Mouse (Mus musculus): ENCODE results near the gene Ankfy1.
A peak's percentile ranks its signal among the peaks of the same experiment; 100 is the strongest.
"Not testable (repeated sequence)": the region's sequence is repeated elsewhere in the genome, so short reads cannot be mapped to it uniquely, and the experiment has no call there.

Gene Ankfy1

DNA sequence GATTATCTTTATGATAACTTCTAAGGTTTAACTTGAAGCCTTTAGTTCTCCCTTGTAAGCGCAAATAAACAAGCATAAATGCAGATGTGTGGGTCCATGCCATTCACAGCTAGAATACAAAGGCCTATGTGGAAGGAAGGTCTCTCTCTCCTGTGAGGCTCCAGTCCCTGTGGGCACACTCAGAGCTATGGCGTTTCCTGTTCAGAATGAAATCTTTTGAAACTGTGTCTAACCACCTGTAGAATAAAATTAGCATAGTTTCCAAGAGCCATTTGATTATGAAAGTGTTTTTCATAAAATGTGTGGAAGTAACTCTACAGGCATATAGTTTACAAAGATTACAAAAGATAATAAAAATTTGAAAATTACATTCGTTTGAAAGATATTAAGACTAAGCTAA is 28.4 kb downstream of the Ankfy1 start:
- DNase-seq (ENCODE audit: extremely low spot score, low read depth, low spot score): no peak

GRCm38 (mm10) chr11:72723165-72723564 is 33.4 kb downstream of the Ankfy1 start:
- no peak for DNase-seq (ENCODE audit: extremely low spot score, low read depth, low spot score)

- DNase-seq (ENCODE audit: extremely low spot score, low read depth, low spot score): peak; percentile 2
Observed at GRCm38 (mm10) chr11:72723871-72724270, 34.1 kb downstream of the Ankfy1 start.

DNA sequence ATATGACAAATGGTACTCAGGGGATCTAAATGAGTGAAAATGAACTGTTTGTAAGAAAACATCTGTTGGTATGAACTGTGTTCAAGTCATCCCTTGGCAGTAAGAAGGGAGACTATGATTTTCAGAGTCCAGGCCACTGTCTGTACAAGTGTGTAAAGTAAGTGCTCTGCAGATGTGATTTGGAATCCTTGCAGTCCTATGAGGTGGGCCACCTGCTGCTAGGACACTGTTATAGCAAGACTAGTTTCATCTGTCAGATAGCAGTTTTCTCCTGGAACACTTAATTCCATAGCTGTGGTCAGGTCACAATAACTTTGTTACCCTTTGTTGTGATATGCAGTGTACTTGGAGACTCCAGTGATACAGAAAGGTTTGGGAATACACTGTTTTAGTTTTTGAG is 36.2 kb downstream of the Ankfy1 start:
- DNase-seq (ENCODE audit: extremely low spot score, low read depth, low spot score): no peak

DNA sequence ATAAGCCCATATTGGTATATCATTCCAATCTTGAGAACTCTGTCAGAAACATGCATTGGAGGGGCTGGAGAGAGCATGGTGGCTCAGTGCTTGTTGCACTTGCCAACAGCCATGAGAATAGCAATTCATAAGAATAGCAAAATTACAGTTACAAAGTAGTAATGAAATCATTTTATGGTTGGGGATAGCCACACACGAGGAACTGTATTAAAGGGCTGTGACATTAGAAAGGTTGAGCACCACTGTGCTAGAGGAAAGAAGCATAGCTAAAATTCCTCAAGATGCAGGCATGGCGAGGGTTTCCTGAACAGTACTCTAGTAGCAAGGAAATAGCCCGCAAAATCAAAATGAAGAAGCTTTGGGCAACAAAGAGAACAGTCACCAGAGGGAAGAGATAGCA is 43.9 kb downstream of the Ankfy1 start:
- no peak for DNase-seq (ENCODE audit: extremely low spot score, low read depth, low spot score)

DNA sequence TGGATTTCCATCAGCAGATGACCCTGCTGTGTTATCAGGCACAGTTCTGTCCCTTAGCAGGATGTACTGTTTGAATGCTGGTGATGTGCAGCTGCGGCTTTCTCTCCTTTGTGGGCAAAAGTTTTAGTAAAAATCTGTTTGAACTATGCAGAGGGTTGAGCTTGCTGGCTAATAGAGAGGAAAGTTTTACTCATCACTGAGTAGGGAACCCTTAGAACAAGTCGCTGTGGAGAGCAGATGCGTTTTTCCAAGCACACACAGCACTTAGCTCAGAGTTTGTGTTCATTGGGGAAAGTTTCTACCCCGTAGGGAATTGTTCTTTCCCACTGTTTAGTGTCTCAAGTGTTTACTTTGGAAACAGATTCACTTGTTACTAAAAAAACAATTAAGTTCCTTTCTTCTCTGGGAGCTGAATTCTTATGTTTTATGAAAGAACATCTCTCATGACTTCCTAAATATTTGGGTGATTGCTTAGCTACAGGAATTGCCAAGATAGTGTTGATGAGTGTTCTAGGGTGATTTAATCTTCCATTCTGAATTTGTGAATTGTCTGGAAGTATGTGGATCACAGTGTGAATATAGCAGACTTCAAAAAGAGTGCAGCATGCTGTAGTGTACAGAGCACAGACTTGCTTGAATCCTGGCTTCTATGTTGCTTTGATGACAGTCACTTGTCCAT is 45.2 kb downstream of the Ankfy1 start:
- no peak for DNase-seq (ENCODE audit: extremely low spot score, low read depth, low spot score)

GRCm38 (mm10) chr11:72735519-72735860 is 45.7 kb downstream of the Ankfy1 start:
- DNase-seq (ENCODE audit: extremely low spot score, low read depth, low spot score): no peak

GRCm38 (mm10) chr11:72736320-72736719 is 46.5 kb downstream of the Ankfy1 start:
- no peak for DNase-seq (ENCODE audit: extremely low spot score, low read depth, low spot score)

- not testable (repeated sequence) for DNase-seq (ENCODE audit: extremely low spot score, low read depth, low spot score)
Observed at GRCm38 (mm10) chr11:72737517-72737916, 47.7 kb downstream of the Ankfy1 start.

DNA sequence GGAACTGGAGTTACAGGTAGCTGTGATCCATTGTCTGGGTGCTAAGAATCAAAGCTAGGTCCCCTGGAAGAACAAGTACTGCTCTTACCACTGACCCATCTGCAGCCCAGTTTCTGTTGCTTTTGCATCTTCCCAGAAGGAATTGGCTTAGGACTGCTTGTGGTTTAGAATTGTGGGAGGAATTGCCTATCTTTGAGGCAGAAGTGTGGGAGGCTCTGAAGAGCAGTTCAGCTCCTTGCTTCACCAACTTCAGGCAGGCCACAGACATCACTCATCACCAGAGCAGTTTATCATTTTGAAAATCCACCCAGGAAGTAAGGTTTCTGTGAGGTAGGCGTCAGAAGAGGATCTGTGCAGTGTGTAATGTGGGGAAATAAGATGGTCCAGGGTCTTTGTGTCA is 49.2 kb downstream of the Ankfy1 start:
- DNase-seq (ENCODE audit: extremely low spot score, low read depth, low spot score): no peak

DNA sequence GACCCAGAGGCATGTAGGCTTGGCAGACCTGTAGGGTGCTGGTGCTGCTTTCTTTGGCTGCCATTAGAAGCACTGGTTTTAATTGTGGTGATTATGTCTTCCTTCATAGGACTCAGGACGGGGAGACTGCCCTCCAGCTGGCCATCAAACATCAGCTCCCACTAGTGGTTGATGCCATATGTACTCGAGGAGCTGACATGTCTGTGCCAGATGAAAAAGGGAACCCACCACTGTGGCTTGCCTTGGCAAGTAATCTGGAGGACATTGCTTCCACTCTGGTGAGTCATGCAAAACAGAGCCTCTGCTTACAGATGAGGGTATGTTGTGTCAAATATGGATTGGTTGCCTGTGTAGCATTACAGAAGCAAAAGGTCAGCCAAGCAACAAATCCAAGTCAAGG is 62.1 kb downstream of the Ankfy1 start:
- DNase-seq (ENCODE audit: extremely low spot score, low read depth, low spot score): no peak

GRCm38 (mm10) chr11:72758316-72758715 is 68.5 kb downstream of the Ankfy1 start:
- DNase-seq (ENCODE audit: extremely low spot score, low read depth, low spot score): no peak

GRCm38 (mm10) chr11:72759581-72759980 is 69.8 kb downstream of the Ankfy1 start:
- DNase-seq (ENCODE audit: extremely low spot score, low read depth, low spot score): no peak

DNA sequence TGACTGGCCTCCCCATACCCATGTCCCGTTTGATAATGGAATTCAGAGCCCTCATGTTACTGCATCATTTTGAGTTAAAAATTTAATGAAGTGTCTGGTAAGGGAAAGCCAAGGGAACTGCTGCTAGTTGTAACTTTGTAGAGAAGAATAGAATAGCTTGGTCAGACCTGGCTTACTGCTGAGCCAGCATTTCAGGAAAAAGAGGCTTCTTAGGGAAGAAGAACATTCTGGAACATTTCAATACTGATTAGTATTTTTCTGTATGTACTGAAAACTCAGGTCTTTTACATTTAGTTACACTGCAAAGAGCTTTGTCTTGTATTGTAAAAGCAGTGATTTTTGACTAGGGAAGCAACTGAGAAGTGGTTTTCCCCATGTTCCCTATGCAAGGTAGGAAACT is 71.0 kb downstream of the Ankfy1 start:
- no peak for DNase-seq (ENCODE audit: extremely low spot score, low read depth, low spot score)

DNA sequence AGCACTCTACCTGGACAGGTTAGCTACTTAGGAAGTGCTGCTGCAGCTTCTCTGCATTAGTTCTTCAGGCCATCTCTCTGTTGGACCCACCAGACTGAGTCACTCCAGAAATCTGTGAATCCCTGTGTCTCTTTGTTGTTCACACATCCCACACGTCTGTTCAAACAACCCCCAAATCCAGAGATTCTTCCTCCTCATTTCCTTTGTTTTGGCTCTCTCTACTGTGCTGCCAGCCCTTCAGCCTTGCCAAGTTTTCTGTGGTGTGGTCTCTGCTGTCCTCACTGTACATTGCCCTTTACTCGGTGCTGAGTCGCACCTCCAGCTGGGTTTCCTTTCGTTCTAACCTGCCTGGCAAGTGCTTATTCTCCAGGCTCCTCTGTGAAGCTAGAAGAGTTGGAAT is 74.5 kb downstream of the Ankfy1 start:
- DNase-seq (ENCODE audit: extremely low spot score, low read depth, low spot score): no peak

- DNase-seq (ENCODE audit: extremely low spot score, low read depth, low spot score): no peak
Observed at GRCm38 (mm10) chr11:72767716-72768115, 77.9 kb downstream of the Ankfy1 start.

- no peak for DNase-seq (ENCODE audit: extremely low spot score, low read depth, low spot score)
Observed at GRCm38 (mm10) chr11:72769061-72769460, 79.3 kb downstream of the Ankfy1 start.

DNA sequence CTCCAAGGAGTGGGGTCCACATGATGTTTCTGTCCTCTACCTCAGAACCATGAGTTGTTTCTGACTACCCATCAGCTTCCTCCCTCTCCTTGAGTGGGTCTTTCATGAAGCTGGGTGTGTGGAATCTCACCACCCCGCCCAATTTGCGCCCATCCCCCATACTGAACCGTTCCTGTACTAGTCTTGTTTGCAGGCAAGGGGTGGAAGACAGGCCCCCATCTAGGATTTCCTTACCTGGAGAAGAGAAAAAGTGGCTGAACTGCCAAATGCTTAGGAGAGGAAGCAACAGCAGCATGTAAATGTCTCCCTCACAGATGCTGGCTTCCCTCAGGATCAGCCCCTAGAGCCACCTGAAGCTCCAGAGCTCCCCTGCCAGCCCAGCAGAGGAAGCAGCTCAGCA is 80.5 kb downstream of the Ankfy1 start:
- no peak for DNase-seq (ENCODE audit: extremely low spot score, low read depth, low spot score)

DNA sequence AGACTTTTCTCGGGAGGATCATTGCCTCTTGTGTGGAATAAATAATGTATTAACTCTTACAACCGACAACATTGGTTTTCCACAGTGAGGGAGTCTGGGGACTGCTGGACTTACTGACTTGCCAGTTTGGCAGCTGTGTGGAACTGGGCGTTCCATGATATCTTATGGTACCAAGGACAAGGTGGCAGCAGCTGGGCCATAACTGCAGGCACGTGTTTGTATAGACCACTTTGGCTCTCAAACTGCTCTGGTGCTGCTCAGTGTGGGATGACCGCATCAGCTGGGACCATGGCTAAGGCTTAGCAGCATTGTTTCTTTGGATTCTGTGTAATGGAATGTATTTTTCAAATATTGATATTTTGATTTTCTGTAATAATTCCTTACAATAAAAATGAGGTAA is 81.0 kb downstream of the Ankfy1 start:
- DNase-seq (ENCODE audit: extremely low spot score, low read depth, low spot score): no peak

GRCm38 (mm10) chr11:72771461-72771860 is 81.7 kb downstream of the Ankfy1 start:
- no peak for DNase-seq (ENCODE audit: extremely low spot score, low read depth, low spot score)

GRCm38 (mm10) chr11:72772611-72773010 is 82.8 kb downstream of the Ankfy1 start:
- DNase-seq (ENCODE audit: extremely low spot score, low read depth, low spot score): not testable (repeated sequence)

DNA sequence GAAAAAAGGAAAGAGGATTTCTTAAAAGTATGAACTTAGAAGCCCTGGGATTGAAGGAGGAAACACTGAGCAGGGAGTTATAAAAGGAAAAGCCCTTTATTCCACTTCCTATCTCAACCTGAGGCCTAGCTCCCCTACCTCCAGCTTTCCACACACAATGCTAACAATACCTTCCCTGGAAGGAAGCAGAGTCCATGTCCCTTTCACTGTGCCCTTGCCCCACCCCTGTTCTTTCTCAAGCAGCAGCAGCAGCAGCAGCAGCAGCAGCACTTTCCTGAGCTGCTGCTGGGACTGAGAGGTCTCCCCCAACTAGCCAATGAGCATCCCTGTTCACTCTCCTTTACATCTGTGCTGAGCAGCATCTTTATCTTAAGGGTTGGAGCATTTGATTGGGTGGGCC is 89.2 kb downstream of the Ankfy1 start:
- DNase-seq (ENCODE audit: extremely low spot score, low read depth, low spot score): no peak

DNA sequence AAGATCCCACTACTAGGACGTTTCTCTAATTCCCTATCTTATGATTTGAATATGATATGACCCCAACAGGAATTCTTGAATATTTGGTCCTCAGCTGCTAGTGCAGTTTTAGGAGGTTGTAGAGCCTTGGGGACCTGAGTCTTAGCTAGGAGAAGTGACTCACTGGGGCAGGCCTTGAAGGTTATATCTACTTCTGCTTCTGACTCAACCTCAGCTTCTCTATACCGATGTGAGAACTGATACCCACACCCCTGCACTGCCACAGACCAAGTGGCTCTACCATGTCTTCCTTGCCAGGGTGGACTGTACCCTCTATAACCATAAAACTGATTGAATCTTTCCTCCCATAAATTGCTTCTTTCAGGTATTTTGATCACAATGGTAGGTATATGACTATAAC is 92.3 kb downstream of the Ankfy1 start:
- no peak for DNase-seq (ENCODE audit: extremely low spot score, low read depth, low spot score)
